Mouse (Mus musculus) right cerebral cortex, adult 18-20 months (tissue): ENCODE measurements around the gene Syngr1.

Experiments used
- DNase-seq: peaks from one replicate; pipeline ENCODE4 v3.0.0; 2022; ENCODE audit warnings: mixed read lengths

Gene Syngr1

DNA sequence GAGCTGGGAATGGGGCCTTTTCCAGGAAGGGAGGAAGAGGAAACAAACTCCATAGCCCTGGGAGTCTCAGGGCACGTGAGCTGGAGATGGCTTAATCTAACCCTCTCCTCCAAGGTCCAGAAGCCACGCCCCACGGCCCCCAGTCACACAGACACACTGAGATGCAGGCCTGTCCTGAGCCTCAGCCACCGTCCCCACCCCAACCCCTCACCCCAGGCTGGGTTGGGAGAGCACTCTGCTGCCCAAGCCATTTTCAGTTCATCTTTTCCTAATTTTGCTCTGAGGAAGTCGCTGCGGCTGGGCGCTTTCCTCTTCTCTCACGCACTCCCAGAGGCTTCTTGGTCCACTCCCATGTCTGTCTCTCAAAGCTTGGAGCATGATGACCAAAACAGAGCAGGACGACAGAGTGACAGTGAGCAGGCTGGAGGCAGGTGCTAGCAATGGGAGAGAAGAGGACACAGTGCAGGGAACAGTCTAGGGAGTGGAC lies 19.1 kb upstream of the Syngr1 start:
- DNase-seq: no peak

- DNase-seq: no peak
These were observed 18.4 kb upstream of the Syngr1 start for GRCm38 (mm10) chr15:80072579-80073255.

DNA sequence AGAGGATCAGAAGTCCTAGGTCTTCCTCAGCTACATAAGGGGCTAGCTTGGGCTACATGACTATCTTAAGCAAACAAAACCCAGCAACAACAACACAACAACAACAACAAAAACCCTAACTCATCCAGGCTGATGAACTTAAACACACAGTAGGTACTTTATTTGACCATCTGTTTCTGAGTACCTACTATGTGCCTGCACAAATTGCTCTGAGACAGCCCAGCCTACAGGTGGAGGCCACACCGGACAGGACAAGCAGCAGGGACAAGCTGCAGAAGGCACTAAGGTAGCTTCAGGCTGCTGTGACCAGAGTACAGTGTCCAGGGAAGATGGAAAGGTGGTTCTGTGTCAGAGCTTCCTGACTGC lies 17.9 kb upstream of the Syngr1 start:
- DNase-seq: no peak

DNA sequence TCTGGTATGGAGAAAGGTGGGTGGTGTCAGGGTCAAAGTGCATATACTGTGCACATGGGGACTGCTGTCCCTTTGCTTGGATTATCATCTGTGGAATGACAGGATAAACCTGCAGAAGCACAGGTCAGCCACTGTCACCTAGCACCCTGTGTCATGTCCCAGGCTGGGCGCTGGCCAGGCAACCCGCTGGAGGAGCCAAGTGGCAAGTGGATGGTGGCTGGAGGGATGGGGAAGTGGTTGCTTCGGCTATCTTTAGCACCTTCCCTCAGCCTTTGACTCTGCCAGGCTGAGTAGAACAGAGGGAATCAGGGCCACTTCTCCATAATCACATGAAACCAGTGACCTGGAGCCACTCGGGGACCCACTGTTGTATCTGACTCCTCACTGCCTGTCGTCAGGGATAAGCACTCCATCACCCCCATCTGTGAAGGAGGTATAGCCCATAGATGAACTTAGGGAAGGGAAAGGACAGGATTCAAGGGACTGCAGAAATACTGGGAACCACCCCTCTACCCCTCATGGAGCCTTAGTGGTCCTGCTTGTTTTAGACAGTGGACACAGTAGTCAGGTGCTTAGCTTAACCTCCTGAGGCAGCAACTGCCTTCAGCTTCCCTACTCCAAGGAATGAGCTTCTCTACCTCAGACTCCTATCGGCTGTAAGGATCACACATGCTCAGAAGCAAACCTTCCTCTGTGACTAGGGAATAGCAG lies 16.3 kb upstream of the Syngr1 start:
- no peak for DNase-seq

GRCm38 (mm10) chr15:80075374-80075694 lies 15.8 kb upstream of the Syngr1 start:
- DNase-seq: no peak

- DNase-seq: no peak
These were observed 15.3 kb upstream of the Syngr1 start for GRCm38 (mm10) chr15:80075733-80076337.

DNA sequence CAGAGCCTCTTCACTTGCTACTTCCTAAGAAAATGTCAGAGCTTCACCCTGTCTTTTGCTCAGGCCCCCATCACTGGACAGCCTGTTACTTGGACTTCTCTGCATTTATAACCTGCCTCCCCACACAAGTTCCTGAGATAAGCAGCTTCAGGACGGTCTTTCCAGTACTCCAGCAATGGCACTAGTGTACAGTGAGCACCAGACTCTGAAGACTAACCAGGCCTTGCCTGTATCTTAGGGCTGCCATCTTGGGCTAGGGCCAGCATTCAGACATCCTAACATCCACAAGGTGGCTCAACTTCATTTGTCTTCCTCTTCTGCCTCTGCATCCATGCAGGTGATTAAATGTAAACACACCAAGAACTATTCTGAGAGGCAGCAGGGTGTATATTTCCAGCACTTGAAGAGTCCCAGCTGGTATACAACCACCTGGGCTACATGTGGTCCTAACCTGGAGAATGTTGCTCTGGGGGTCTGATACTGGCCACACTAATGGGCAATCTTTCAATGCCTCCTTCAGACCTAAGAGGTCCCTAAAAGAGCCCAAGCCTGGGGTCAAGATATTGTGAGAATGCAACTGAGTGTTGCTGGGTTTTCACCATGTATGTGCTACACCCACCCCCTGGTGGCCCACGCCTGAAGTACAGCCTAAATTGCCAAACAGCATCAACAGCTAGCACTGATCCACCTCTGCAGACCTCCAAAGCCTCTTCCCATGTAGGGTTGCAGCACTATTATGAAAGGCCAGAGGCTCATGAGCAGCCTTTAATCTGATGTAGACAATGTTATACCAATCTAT lies 14.6 kb upstream of the Syngr1 start:
- DNase-seq: peak; percentile 52

DNA sequence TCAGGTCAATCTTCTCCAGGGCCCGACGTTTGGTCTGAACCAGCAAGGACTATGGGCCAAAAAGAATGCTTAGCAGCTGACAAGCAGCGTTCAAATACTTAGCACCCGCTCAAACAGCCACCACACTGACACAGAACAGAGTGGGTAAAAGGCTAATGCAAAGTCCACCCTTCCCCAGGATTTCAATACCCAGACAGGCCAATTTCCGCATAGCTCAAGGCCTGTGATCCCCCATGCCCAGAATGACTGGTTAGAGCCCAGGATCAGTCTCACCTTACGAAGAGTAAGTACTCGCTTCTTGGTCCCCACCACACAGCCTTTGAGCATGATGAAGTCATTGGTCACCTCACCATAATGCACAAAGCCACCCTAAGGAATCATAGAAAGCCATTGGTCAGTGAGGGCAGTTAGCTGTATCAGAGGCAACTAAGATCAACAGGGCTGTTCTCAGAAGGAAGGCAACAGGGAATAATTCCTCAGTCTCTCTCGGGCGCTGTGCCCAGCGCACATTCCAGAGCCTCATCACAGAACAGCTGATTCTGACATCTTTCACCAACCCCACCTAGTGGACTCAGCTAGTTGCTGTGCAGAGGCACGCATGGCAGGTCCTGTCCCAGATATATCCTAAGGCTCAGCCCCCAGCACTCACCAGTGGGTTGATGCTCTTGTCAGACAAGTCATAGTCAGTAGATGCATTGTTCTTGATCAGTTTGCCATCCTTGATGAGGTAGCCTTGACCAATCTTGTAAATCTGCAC lies 12.9 kb upstream of the Syngr1 start:
- DNase-seq: no peak

- DNase-seq: no peak
These were observed 11.9 kb upstream of the Syngr1 start for GRCm38 (mm10) chr15:80079129-80079668.

GRCm38 (mm10) chr15:80079954-80080353 lies 11.2 kb upstream of the Syngr1 start:
- DNase-seq: no peak

- no peak for DNase-seq
These were observed 10.2 kb upstream of the Syngr1 start for GRCm38 (mm10) chr15:80080711-80081615.

GRCm38 (mm10) chr15:80081801-80082546 lies 9.2 kb upstream of the Syngr1 start:
- DNase-seq: no peak

- no peak for DNase-seq
These were observed 8.4 kb upstream of the Syngr1 start for GRCm38 (mm10) chr15:80082661-80083275.

DNA sequence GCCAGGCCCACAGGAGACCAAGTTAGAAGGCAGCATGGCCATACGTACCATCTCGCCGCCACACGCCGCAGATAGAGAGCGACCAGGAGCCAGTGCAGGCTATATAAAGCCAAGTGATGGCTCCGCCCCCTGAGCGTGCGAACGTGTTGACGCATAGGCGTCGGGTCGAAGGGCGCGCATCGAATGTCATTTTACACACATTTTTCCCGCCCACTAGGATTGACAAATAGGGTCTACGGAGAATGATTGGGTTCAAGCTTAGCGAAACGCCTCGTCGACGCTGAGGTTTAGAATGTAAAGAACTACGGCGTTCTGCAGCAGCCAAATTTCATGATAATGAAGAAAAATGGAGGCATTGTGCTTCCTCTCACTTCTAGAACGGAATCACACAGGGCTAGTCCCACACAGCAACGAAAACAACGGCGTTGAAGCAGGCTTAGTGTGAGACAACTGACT lies 7.8 kb upstream of the Syngr1 start:
- DNase-seq: peak; percentile 98

GRCm38 (mm10) chr15:80083740-80084139 lies 7.4 kb upstream of the Syngr1 start:
- no peak for DNase-seq

DNA sequence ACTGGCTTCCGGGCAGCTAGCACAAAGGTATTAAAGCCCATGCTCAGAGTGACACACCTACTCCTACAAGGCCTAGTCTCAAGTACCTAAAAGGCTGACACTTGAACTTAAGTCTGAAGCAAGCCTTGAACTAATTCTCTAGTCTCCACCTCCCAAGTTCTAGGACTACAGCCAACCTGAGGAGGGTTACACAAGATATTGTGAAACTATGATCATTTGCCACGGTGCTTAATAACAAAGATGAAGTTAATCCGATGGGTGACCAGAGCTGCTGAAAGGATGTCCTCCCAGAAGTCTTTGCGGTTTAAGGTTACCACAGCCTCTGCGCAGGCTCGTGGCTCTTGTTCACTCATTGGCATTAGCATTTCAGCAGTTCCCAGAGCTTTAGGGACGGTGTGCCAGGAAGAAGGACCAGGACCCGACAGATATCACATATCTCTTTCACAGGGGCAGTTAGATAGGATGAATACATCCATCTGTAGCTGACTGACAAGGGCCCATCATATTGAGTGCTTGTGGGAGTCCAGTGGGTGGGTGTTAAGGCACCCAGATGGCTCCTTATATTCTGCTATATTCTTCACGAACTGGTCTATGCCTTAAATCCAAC lies 3.6 kb upstream of the Syngr1 start:
- DNase-seq: no peak

DNA sequence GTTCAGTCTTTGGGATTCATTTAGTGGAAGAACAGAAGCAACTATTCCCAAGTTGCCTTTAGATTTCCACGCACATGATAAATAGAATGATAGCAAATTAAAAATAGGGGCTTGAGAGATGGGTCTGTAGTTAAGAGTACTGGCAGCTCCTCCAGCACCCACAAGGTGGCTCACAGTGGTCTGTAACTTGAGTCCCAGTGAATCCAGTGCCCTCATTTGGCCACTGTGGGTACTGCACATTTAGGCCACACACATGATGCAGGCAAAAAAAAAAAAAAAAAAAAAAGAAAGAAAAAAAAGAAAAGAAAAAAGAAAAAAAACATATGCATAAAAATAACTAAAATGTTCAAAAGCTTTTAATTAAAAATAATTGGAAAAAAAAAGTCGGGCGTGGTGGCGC lies 2.5 kb upstream of the Syngr1 start:
- DNase-seq: peak; percentile 92

DNA sequence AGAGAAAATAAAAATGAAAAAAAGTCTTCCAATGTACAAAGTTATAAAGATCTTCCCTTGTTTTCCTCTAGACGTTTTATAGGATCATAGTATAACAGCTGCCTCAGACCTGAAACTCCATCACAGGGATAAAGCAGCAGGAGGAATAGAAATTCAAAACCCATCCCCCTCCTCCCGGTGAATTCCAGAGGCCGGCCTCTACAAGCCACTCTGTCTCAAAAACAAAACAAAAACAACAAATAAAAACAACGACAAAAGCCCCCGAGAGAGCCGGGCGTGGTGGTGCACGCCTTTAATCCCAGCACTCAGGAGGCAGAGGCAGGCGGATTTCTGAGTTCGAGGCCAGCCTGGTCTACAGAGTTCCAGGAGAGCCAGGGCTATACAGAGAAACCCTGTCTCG lies 979 bp upstream of the Syngr1 start:
- DNase-seq: no peak

DNA sequence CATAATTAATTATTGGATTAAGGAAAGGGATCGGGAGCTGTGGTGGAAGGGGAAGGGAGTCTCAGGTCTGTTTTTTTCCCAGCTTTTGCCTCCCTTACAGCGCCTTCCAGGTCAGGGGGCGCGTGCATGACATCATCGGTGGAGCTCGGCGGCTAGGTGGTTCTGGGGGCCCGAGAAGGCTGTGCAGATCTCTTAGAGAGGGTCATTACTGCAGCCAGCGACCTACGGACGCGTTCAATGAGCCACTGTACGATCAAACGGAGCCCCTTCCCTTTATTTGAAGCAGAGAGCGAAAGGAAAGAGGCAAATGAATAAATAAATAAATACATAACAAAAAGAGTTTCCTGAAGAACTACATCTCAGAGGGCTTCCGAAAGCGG lies 403 bp upstream of the Syngr1 start:
- DNase-seq: no peak

GRCm38 (mm10) chr15:80092041-80092441 lies 907 bp downstream of the Syngr1 start:
- DNase-seq: no peak
